In the genomic region with DNA sequence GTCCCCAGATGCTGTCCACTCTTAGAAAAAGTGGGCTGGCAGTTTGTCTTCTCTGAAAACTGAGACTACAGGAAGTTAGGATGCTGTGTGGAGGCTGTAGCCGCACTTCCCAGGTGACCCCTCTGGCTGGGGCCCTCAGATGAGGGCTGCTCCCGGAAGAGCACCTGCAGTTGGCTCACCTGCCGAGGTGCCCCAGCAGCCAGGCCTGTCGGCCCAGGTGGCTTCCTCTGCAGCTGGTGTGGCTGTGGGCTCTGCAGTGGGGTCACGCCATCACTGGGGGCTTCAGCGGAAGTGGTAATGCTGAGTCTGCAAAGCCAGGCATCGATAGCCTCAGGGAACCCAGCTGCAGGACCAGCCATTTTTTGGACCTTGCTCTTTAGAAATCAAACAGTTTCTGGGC, we compare ENCODE assay signal across 30 mouse cellular contexts. TPM values are rescaled to one million over a fixed set of nuclear protein-coding genes. Genes with fewer than 3 reads are reported as not detected.
"Had no signal": no experiment of that assay in that cellular context is flagged by ENCODE, and none has a peak within 500 bp of the region (broad histone marks: within the 10 kb centered on the region; RNA-seq: fewer than 3 reads in every experiment).

No protein-coding gene starts in this region.

- ATAC-seq: intestine, embryonic 15.5 days; lung, postnatal 0 days; midbrain, embryonic 13.5 days; midbrain, embryonic 16.5 days had no signal

- H3K9ac ChIP-seq: intestine, embryonic 15.5 days; kidney, embryonic 15.5 days; liver, embryonic 13.5 days; lung, embryonic 14.5 days; midbrain, embryonic 13.5 days; neural tube, embryonic 13.5 days; stomach, embryonic 15.5 days had no signal

- DNase-seq: kidney, adult 11 months; kidney, adult 8-10 months; kidney, postnatal 10 days; kidney, postnatal 36 days; layer of hippocampus, postnatal 36 days; liver, embryonic 13.5 days; lung, embryonic 14.5 days; lung, postnatal 36 days; retina, postnatal 1 day; right cerebral cortex, postnatal 25 days; spleen, adult 18-20 months had no signal

- H3K36me3 ChIP-seq: intestine, embryonic 15.5 days; kidney, embryonic 15.5 days; midbrain, embryonic 10.5 days; midbrain, embryonic 13.5 days; neural tube, embryonic 13.5 days; stomach, embryonic 15.5 days had no signal

- H3K4me2 ChIP-seq: intestine, embryonic 15.5 days; kidney, embryonic 15.5 days; liver, embryonic 13.5 days; lung, embryonic 14.5 days; midbrain, embryonic 13.5 days; neural tube, embryonic 13.5 days; stomach, embryonic 15.5 days had no signal

- H3K9me3 ChIP-seq: intestine, embryonic 15.5 days; kidney, embryonic 15.5 days; liver, embryonic 13.5 days; midbrain, embryonic 10.5 days; midbrain, embryonic 13.5 days; neural tube, embryonic 13.5 days; stomach, embryonic 15.5 days had no signal

- H3K27ac ChIP-seq: intestine, embryonic 15.5 days; kidney, embryonic 15.5 days; left cerebral cortex, adult 2 months; liver, embryonic 13.5 days; midbrain, embryonic 10.5 days; midbrain, embryonic 13.5 days; neural tube, embryonic 13.5 days; stomach, embryonic 15.5 days had no signal

- H3K27me3 ChIP-seq: intestine, embryonic 15.5 days; stomach, embryonic 15.5 days had no signal

- H3K4me3 ChIP-seq: intestine, embryonic 15.5 days; kidney, embryonic 15.5 days; left cerebral cortex, adult 2 months; liver, embryonic 13.5 days; megakaryocyte, embryonic 14.5 days; midbrain, embryonic 10.5 days; midbrain, embryonic 13.5 days; myocyte; neural tube, embryonic 13.5 days; stomach, embryonic 15.5 days had no signal

RNA-seq across cellular contexts. Expression of gene Cpn2, which starts 12.2 kb away (rescaled TPM):
- total RNA-seq: layer of hippocampus, adult 8-10 months; layer of hippocampus, postnatal 10 days; layer of hippocampus, postnatal 36 days; left cerebral cortex, adult 2 months; left cerebral cortex, postnatal 10 days; left cerebral cortex, postnatal 36 days; monocyte, adult 5-6 weeks had no signal
- polyA plus RNA-seq: limb, embryonic 11.5 days; limb, embryonic 14.5 days; lung, embryonic 14.5 days; midbrain, embryonic 10.5 days; midbrain, embryonic 13.5 days; midbrain, embryonic 16.5 days; myocyte; neural tube, embryonic 13.5 days had no signal

RNA-seq across cellular contexts. Expression of gene Lrrc15, which starts 28.0 kb away (rescaled TPM):
- total RNA-seq: left cerebral cortex, adult 2 months; left cerebral cortex, postnatal 10 days; left cerebral cortex, postnatal 36 days; monocyte, adult 5-6 weeks; neutrophil, adult 5-6 weeks had no signal
- polyA plus RNA-seq: liver, embryonic 13.5 days had no signal
